Mouse (Mus musculus) lung, postnatal 14 days (tissue): ENCODE data around the gene Jchain.

Experiments used
- DNase-seq: peaks from one replicate; pipeline ENCODE4 v3.0.0; 2021

Jchain gene

GRCm38 (mm10) chr5:88519232-88519631 is 8.5 kb downstream of the Jchain start:
- DNase-seq = peak; percentile 42

DNA sequence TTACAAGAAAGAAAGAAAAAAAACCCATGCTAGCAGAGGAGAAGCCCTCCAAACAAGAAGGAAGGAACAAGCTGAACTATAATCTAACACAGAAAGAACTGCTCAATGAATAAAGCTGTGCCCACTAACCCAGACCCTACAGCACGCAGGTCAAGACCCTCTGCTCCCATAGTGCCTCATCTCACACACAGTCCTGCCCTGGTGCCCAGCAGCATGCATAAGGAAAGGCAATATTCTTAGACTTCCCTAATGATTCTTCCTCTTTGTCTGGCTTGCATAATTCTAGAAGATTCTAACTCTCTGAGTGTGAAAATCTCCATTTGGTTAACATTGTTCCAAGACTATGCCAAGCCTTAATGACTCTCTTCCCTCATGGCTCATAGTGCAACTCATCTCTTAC is 18.7 kb downstream of the Jchain start:
- DNase-seq = no peak

DNA sequence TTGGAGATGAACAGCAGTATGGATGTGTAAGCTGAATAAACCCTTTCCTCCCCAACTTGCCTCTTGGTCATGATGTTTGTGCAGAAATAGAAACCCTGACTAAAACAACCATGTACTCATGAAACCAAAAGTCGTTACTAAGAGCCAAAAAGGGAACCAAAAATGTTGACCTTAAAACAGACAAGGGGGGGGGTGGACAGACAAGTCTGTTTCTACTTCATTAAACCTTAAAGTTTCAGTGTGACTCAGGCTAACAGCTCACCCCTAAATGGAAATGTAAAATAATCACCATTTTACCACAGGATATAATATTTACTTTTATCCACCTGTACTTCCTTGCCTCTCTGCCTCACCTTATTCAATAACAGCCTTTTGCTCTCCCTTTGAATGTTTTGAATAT is 19.1 kb downstream of the Jchain start:
- no peak for DNase-seq

- no peak for DNase-seq
Observed at GRCm38 (mm10) chr5:88499781-88500180, 27.9 kb downstream of the Jchain start.

GRCm38 (mm10) chr5:88491111-88491510 is 36.6 kb downstream of the Jchain start:
- no peak for DNase-seq

GRCm38 (mm10) chr5:88489004-88489403 is 38.7 kb downstream of the Jchain start:
- no peak for DNase-seq

DNA sequence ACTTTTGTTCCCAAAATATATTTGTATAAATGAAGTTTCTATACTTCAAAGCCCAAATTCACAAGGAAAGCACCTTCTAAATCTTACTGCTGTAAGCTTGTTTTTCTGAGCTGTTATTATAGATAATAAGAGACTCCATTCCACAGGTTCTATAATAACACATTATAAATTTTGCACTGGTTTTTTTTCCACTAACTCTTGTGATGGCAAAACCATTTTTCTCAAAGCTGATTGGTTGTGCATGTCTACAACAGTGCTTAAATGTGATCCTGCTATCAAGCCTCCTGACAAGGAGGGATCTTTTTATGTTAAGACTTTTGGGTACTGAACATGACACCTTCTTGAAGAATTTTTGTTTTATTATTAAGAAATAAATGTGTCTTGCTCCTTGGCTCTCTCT is 40.0 kb downstream of the Jchain start, which contains the start of gene Enam:
Gene Enam, plus strand, starts transcription at position 301 of the 400 bp plus-strand sequence.
- DNase-seq = no peak
